Comparison of ENCODE assay signal across 9 mouse cellular contexts in the genomic region with DNA sequence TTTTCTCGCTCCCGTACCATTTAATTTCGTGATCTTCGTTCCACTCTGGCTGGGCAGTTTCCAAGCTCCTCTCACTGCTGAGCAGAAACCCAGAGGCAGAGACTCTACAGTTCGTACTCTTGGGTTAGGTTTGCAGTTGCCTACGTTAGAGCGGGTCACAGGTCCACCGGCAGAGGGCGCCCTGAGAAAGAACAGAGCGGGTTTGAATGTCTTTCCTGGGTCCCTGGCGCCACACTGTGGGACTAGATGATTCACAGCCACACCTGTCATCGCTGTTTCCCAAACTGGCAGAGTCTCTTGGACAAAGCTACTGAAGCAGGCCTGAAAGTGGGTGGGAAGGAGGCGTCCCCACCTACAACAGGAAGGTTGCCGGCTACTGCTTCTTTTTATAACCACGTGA.
A peak's percentile ranks its signal among the peaks of the same experiment; 100 is the strongest.
DNase-seq lines count a peak whose midpoint lies in the region; ATAC-seq lines count a peak whose summit lies in the region.
"Had no signal": no experiment of that assay in that cellular context is flagged by ENCODE, and none has a peak within 500 bp of the region (broad histone marks: within the 10 kb centered on the region; RNA-seq: fewer than 3 reads in every experiment).

No protein-coding gene starts in this region.

- no peak overlapping the region for H3K4me3 ChIP-seq in liver, embryonic 13.5 days (replicated peaks)
- no peak overlapping the region for H3K4me3 ChIP-seq in neural tube, embryonic 13.5 days
- H3K4me3 ChIP-seq: embryonic facial prominence, embryonic 13.5 days had no signal

- no peaks in the 10 kb centered on the region for H3K9me3 ChIP-seq in liver, embryonic 13.5 days (replicated peaks)
- no peaks in the 10 kb centered on the region for H3K9me3 ChIP-seq in neural tube, embryonic 13.5 days
- H3K9me3 ChIP-seq: embryonic facial prominence, embryonic 13.5 days had no signal

- 1% methylated on average over 15 of the region's 15 CpGs for WGBS in liver, embryonic 13.5 days (ENCODE audit: insufficient replicate concordance)
- WGBS in neural tube, embryonic 13.5 days, result 1% methylated on average over 15 of the region's 15 CpGs

- H3K27ac ChIP-seq in liver, embryonic 13.5 days, result no peak overlapping the region
- H3K27ac ChIP-seq in neural tube, embryonic 13.5 days (replicated peaks), result peak overlapping the region; percentile 79
- H3K27ac ChIP-seq: embryonic facial prominence, embryonic 13.5 days had no signal

- no peaks in the 10 kb centered on the region for H3K36me3 ChIP-seq in liver, embryonic 13.5 days
- H3K36me3 ChIP-seq in neural tube, embryonic 13.5 days, result no peaks in the 10 kb centered on the region
- H3K36me3 ChIP-seq: embryonic facial prominence, embryonic 13.5 days had no signal

- H3K4me1 ChIP-seq in liver, embryonic 13.5 days (replicated peaks), result no peaks in the 10 kb centered on the region
- peaks cover 72% of the 10 kb centered on the region for H3K4me1 ChIP-seq in neural tube, embryonic 13.5 days (replicated peaks)

- no peak for ATAC-seq in liver, embryonic 13.5 days (ENCODE audit: low read depth)
- ATAC-seq in neural tube, embryonic 13.5 days (ENCODE audit: low read depth), result peak; percentile 75

- H3K4me2 ChIP-seq in liver, embryonic 13.5 days, result no peak overlapping the region
- no peak overlapping the region for H3K4me2 ChIP-seq in neural tube, embryonic 13.5 days
- H3K4me2 ChIP-seq: embryonic facial prominence, embryonic 13.5 days had no signal

- no peak overlapping the region for H3K9ac ChIP-seq in liver, embryonic 13.5 days
- H3K9ac ChIP-seq in neural tube, embryonic 13.5 days, result peak overlapping the region; percentile 56; the same call in 1 of the 2 replicates
- H3K9ac ChIP-seq: embryonic facial prominence, embryonic 13.5 days had no signal

- H3K27me3 ChIP-seq in liver, embryonic 13.5 days, result peaks cover 99% of the 10 kb centered on the region
- peaks cover 77% of the 10 kb centered on the region for H3K27me3 ChIP-seq in neural tube, embryonic 13.5 days

- peak; percentile 68 for DNase-seq in 416B (ENCODE audit: low read depth)
- DNase-seq in adrenal gland, adult 8-10 months, result peak; percentile 53
- peak; percentile 85 for DNase-seq in embryo, embryonic 9.5 days (ENCODE audit: extremely low spot score)
- DNase-seq in heart, adult 8-10 months (ENCODE audit: low spot score), result peak; percentile 49
- DNase-seq in kidney, postnatal 10 days, result peak; percentile 87
- peak; percentile 31 for DNase-seq in liver, embryonic 13.5 days
- DNase-seq in thymus, adult 18-20 months, result peak; percentile 21 to 31

Comparison
In these comparisons a context has a peak if more than half of its experiments do, and no peak if none do; other contexts are left out.
1. DNase-seq: peak in every context shown above with its lines; median percentile 87 in kidney, postnatal 10 days; 85 in embryo, embryonic 9.5 days; 68 in 416B; 53 in adrenal gland, adult 8-10 months; 49 in heart, adult 8-10 months; 31 in liver, embryonic 13.5 days; 26 in thymus, adult 18-20 months.